Mouse (Mus musculus) neural tube, embryonic 10.5 days (tissue): Measurements from ENCODE around the gene Grin2b.
"Not testable (repeated sequence)": the region's sequence is repeated elsewhere in the genome, so short reads cannot be mapped to it uniquely, and the experiment has no call there.

ENCODE experiments used
- DNase-seq: peaks from one replicate; pipeline ENCODE4 v3.0.0-alpha.2; 2017; ENCODE audit warnings: low spot score; ENCODE audit errors: extremely low spot score

Gene Grin2b

GRCm38 (mm10) chr6:135700717-135701345 is 472.5 kb downstream of the Grin2b start:
- DNase-seq, result no peak

- DNase-seq, result no peak
Measured at GRCm38 (mm10) chr6:135692533-135692932, 480.8 kb downstream of the Grin2b start.

DNA sequence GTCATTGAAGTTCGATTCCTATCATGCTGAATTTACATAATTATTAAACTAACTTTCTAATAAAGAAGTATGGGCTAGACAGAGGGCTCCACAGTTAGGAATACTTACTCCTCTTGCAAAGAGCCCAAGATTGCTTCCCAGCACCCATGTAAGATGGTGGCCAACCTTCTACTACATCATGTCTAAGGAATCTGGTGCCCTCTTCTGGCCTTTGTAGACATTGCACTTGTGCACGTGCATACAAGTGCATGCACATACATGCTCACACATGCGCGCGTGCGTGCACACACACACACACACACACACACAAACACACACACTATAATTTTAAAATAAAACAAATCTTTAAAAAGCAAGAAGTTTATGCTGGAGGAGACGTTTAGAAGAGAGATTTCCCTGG is 481.8 kb downstream of the Grin2b start:
- DNase-seq, result no peak

GRCm38 (mm10) chr6:135687926-135688325 is 485.4 kb downstream of the Grin2b start:
- DNase-seq, result no peak

- DNase-seq, result no peak
Measured at GRCm38 (mm10) chr6:135684206-135684605, 489.1 kb downstream of the Grin2b start.

GRCm38 (mm10) chr6:135681423-135681822 is 491.9 kb downstream of the Grin2b start:
- DNase-seq, result not testable (repeated sequence)

DNA sequence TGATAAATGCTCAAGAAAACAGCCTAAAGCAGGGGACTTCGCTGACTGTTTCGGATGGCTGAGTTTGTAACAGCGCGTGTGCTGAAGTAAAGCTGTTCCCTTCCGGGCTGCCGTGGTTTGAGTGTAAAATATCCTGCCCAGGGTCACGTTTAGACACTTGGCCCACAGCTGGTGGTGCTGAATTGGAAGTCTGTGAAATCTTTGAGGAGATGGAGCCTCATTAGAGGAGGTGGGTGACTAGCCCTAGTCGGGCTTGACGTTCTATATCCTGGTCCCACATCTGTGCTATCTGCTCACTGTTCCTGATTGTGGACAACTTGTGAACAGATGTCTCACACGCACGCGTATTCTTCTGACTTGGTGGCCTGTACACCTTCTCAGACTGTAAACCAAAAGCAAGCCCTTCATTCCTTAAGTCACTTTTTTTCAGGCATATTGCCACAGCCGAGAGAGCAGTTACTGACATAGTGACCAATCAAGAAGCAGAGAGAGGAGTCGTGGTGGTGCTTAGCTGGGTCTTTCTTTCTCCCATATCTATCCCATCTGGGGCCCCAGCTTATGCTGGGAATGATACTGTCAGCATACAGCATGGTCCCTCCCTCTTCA is 493.1 kb downstream of the Grin2b start:
- DNase-seq, result no peak

GRCm38 (mm10) chr6:135674380-135674779 is 498.9 kb downstream of the Grin2b start:
- no peak for DNase-seq

DNA sequence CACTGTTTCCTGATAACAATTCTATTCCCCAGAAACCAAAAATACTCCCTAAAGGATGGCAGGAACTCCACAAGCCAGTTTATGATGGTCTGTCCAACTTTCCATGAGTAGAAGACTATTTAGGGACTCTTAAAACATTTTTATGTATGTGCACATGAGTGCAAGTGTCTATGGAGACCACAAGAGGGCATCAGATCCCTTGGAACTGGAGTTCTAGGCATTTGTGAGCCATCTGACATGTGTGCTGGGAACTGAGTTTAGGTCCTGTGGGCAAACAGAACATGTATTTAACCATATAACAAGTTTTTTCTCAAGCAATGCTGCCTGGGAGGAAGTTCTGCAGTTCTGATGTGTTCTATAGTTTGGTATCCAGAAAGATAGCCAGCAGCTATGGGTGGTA is 501.3 kb downstream of the Grin2b start:
- DNase-seq, result no peak
